Mouse (Mus musculus) gastrocnemius, adult 2 months (tissue): ENCODE results near the gene Rgl1. TPM values are rescaled to one million over a fixed set of nuclear protein-coding genes. Genes with fewer than 3 reads are reported as not detected.

Experiments used
- DNase-seq: peaks from one replicate; pipeline ENCODE4 v3.0.0; 2022
- H3K27ac ChIP-seq: fragments of 200-600 bp; 2 replicates; pipeline ENCODE4 v1.8.1; 2022; ENCODE audit warnings: mild to moderate bottlenecking
- H3K4me3 ChIP-seq: fragments of 200-600 bp; 2 replicates; pipeline ENCODE4 v1.8.1; 2022; ENCODE audit warnings: mild to moderate bottlenecking, moderate library complexity
- CTCF ChIP-seq: fragments of 200-600 bp; IDR thresholded peaks from 2 replicates; pipeline ENCODE4 v1.8.1; 2022; ENCODE audit warnings: antibody characterized with exemption, mild to moderate bottlenecking, moderate library complexity
- intact Hi-C: fragments of 180-260 bp; cut with DNase I; formaldehyde crosslinking; loops from one replicate; pipeline ENCODE4 v1.15.1; 2025
- total RNA-seq, 2 experiments: library from RNA; stranded (reverse); gene quantifications; 2 replicates each; pipeline ENCODE4 v1.2.3; 2021

The Rgl1 gene
- total RNA-seq, 2 experiments from 2014 or later = 9.7 to 10.2 TPM

- Histone ChIP-seq H3K27ac (peak overlapping the region; percentile 92), H3K4me3 (peak overlapping the region; percentile 82)
- no peak for TF ChIP-seq CTCF
- intact Hi-C loops = no loop called here
- DNase-seq = no peak
These were observed 140.5 kb downstream of the Rgl1 start for GRCm38 (mm10) chr1:152625651-152626050.

- Histone ChIP-seq H3K27ac (peak overlapping the region; percentile 92), H3K4me3 (peak overlapping the region; percentile 82)
- no peak for TF ChIP-seq CTCF
- intact Hi-C loops = loop anchor here (5.0 kb wide), 2 partner anchors 38 to 122 kb away; no protein-coding TSS in a partner anchor
- peak; percentile 90 for DNase-seq
These were observed 141.3 kb downstream of the Rgl1 start for GRCm38 (mm10) chr1:152624644-152625454.

GRCm38 (mm10) chr1:152623375-152624270 lies 142.5 kb downstream of the Rgl1 start:
- intact Hi-C loops = loop anchor here (5.0 kb wide), 2 partner anchors 36 to 124 kb away; no protein-coding TSS in a partner anchor
- Histone ChIP-seq H3K4me3 (peak overlapping the region; percentile 82), H3K27ac (peak overlapping the region; percentile 92)
- TF ChIP-seq CTCF = no peak
- DNase-seq = peak; percentile 63

- TF ChIP-seq CTCF = 0 out of 2 replicates have a peak, but pooled peaks have one; percentile 1
- H3K27ac ChIP-seq = peak overlapping the region; percentile 92
- DNase-seq = peak; percentile 45
- peak overlapping the region; percentile 82 for H3K4me3 ChIP-seq
- intact Hi-C loops = loop anchor here (5.0 kb wide), 2 partner anchors 35 to 125 kb away; no protein-coding TSS in a partner anchor
These were observed 143.4 kb downstream of the Rgl1 start for GRCm38 (mm10) chr1:152622765-152623211.

- H3K27ac ChIP-seq = peak overlapping the region; percentile 92
- TF ChIP-seq CTCF = no peak
- intact Hi-C loops = loop anchor here (5.0 kb wide), 2 partner anchors 34 to 126 kb away; no protein-coding TSS in a partner anchor
- DNase-seq = no peak
- H3K4me3 ChIP-seq = peak overlapping the region; percentile 82
These were observed 144.5 kb downstream of the Rgl1 start for GRCm38 (mm10) chr1:152621624-152622023.

- Histone ChIP-seq H3K4me3 (peak overlapping the region; percentile 13; the same call in 1 of the 2 replicates), H3K27ac (peak overlapping the region; percentile 63)
- DNase-seq = no peak
- intact Hi-C loops = no loop called here
- no peak for TF ChIP-seq CTCF
These were observed 146.8 kb downstream of the Rgl1 start for GRCm38 (mm10) chr1:152619396-152619795.

- intact Hi-C loops = no loop called here
- H3K4me3 ChIP-seq = no peak overlapping the region
- peak overlapping the region; percentile 63 for H3K27ac ChIP-seq
- no peak for TF ChIP-seq CTCF
- DNase-seq = no peak
These were observed 147.3 kb downstream of the Rgl1 start for GRCm38 (mm10) chr1:152618896-152619295.

GRCm38 (mm10) chr1:152618381-152618780 lies 147.8 kb downstream of the Rgl1 start:
- DNase-seq = no peak
- peak; percentile 56 for TF ChIP-seq CTCF
- Histone ChIP-seq H3K27ac (peak overlapping the region; percentile 63), H3K4me3 (peak overlapping the region; percentile 40; the same call in 1 of the 2 replicates)
- intact Hi-C loops = no loop called here

- Histone ChIP-seq H3K4me3 (peak overlapping the region; percentile 40), H3K27ac (peak overlapping the region; percentile 63)
- peak; percentile 71 for DNase-seq
- no peak for TF ChIP-seq CTCF
- intact Hi-C loops = no loop called here
These were observed 148.3 kb downstream of the Rgl1 start for GRCm38 (mm10) chr1:152617745-152618342.

GRCm38 (mm10) chr1:152616777-152617057 lies 149.4 kb downstream of the Rgl1 start:
- no peak for TF ChIP-seq CTCF
- Histone ChIP-seq H3K27ac (peak overlapping the region; percentile 63), H3K4me3 (peak overlapping the region; percentile 3; the same call in 1 of the 2 replicates)
- intact Hi-C loops = no loop called here
- DNase-seq = no peak

GRCm38 (mm10) chr1:152615987-152616776 lies 150.0 kb downstream of the Rgl1 start:
- intact Hi-C loops = no loop called here
- peak overlapping the region; percentile 63 for H3K27ac ChIP-seq
- TF ChIP-seq CTCF = no peak
- DNase-seq = no peak
- peak overlapping the region; percentile 3; the same call in 1 of the 2 replicates for H3K4me3 ChIP-seq
